Mouse (Mus musculus) spleen, adult 2 months (tissue): ENCODE data around the gene Hs1bp3.

Experiments used
- CTCF ChIP-seq: fragments of 200-500 bp; IDR thresholded peaks from 2 replicates; pipeline ENCODE4 v1.5.1; 2011; ENCODE audit warnings: mild to moderate bottlenecking, inconsistent platforms; ENCODE audit not compliant: insufficient read depth, insufficient read length, insufficient replicate concordance; ENCODE audit errors: extremely low read depth
- POLR2A ChIP-seq: fragments of 200-500 bp; IDR thresholded peaks from 2 replicates; pipeline ENCODE4 v1.6.1; 2011; ENCODE audit warnings: low read depth, low read length, inconsistent platforms

DNA sequence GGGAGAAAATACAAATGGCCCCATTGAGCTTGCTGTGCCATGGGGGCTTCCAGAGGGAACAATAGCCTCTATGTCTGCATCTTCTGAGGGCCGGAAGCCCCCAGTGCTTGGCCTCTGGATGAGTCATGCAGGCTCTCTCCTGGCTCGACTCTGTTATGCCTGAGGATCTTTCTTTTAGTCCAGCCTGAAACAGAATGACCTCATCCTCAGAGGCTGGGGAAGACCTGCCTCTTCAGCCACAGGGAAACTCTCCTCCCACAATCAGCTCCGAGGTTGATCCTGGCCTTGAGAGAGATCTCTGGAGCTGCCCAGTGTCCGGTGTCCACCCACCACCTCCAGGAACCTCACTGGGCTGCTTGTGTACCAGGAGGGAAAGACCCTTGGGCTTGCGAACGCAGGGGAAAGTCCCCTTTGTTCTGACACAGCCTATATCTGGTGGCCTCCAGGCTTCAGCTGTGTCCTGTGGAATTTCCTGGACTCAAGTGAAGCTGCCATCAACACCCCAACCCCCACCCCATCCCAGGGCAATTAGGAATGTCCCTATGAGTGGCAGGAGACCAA, 73.3 kb downstream of the Hs1bp3 start:
- TF ChIP-seq POLR2A: no peak
- TF ChIP-seq CTCF: no peak
